Mouse (Mus musculus) embryonic facial prominence, embryonic 10.5 days (tissue): ENCODE results near the gene Rpl18a. TPM values are rescaled to one million over a fixed set of nuclear protein-coding genes. Genes with fewer than 3 reads are reported as not detected.

Source experiments
- DNase-seq: peaks from one replicate; pipeline ENCODE4 v3.0.0-alpha.2; 2017; ENCODE audit warnings: low spot score
- H3K27ac ChIP-seq: fragments of 300-500 bp; sonication (generic); replicated peaks from 2 replicates; pipeline ENCODE4 v1.5.1; 2016; ENCODE audit warnings: mild to moderate bottlenecking
- H3K27me3 ChIP-seq: fragments of 300-500 bp; sonication (generic); replicated peaks from 2 replicates; pipeline ENCODE4 v1.6.1; 2016; ENCODE audit warnings: low read depth, mild to moderate bottlenecking; ENCODE audit not compliant: poor library complexity, severe bottlenecking
- H3K36me3 ChIP-seq: fragments of 300-500 bp; sonication (generic); replicated peaks from 2 replicates; pipeline ENCODE4 v1.6.1; 2016; ENCODE audit warnings: mild to moderate bottlenecking, moderate library complexity
- H3K4me1 ChIP-seq: fragments of 300-500 bp; sonication (generic); 2 replicates; pipeline ENCODE4 v1.6.1; 2016
- H3K4me3 ChIP-seq: fragments of 300-500 bp; sonication (generic); 2 replicates; pipeline ENCODE4 v1.5.1; 2016; ENCODE audit warnings: mild to moderate bottlenecking, moderate library complexity
- H3K9me3 ChIP-seq: fragments of 300-500 bp; sonication (generic); 2 replicates; pipeline ENCODE4 v1.6.1; 2016; ENCODE audit warnings: mild to moderate bottlenecking
- WGBS: fragments of 180-500 bp; shearing (Covaris S2); methylation state at CpG from one replicate; pipeline ENCODE4 v1.1.7; 2016; 5-methylcytosine and 5-hydroxymethylcytosine counted together
- polyA plus RNA-seq: library from polyadenylated mRNA; unstranded; fragments of >200 nt; fragmentation: Nextera tagmentation; extraction: Ambion mirVana; gene quantifications from 2 replicates; pipeline ENCODE4 v1.2.1, GENCODE M21; 2016

Rpl18a gene
- polyA plus RNA-seq, 1 experiment from 2014 or later, result 3,888 TPM

- Histone ChIP-seq H3K9me3 (no peaks in the 10 kb centered on the region), H3K27ac (peak within 1 kb of the TSS; percentile 91), H3K36me3 (peaks cover 2% of the 10 kb centered on the region; the same call in 1 of the 2 replicates), H3K4me3 (peak within 1 kb of the TSS; percentile 72), H3K4me1 (peaks cover 35% of the 10 kb centered on the region), H3K27me3 (no peaks in the 10 kb centered on the region)
- peak; percentile 96 for DNase-seq
- 1% methylated on average over 46 of the region's 46 CpGs for WGBS
Measured at GRCm38 (mm10) chr8:70873364-70873985, 23.7 kb downstream of the Rpl18a start, which contains the start of gene Ccdc124. Gene Ccdc124 (minus strand): TSS chr8:70873935.

- 5% methylated on average over 31 of the region's 31 CpGs for WGBS
- H3K27ac ChIP-seq, result peak overlapping the region; percentile 91
- no peak for DNase-seq
- H3K36me3 ChIP-seq, result peaks cover 9% of the 10 kb centered on the region
- no peaks in the 10 kb centered on the region for H3K9me3 ChIP-seq
- H3K27me3 ChIP-seq, result no peaks in the 10 kb centered on the region
- H3K4me1 ChIP-seq, result peaks cover 42% of the 10 kb centered on the region
- peak overlapping the region; percentile 72 for H3K4me3 ChIP-seq
Measured at GRCm38 (mm10) chr8:70872643-70873363, 24.4 kb downstream of the Rpl18a start.

GRCm38 (mm10) chr8:70871195-70871807 is 25.9 kb downstream of the Rpl18a start:
- Histone ChIP-seq H3K9me3 (no peaks in the 10 kb centered on the region), H3K36me3 (peaks cover 16% of the 10 kb centered on the region), H3K4me1 (peaks cover 50% of the 10 kb centered on the region), H3K4me3 (peak overlapping the region; percentile 14), H3K27ac (no peak overlapping the region), H3K27me3 (no peaks in the 10 kb centered on the region)
- DNase-seq, result no peak
- 87% methylated on average over 5 of the region's 5 CpGs for WGBS

GRCm38 (mm10) chr8:70869601-70870041 is 27.6 kb downstream of the Rpl18a start:
- peaks cover 16% of the 10 kb centered on the region for H3K36me3 ChIP-seq
- H3K4me1 ChIP-seq, result peaks cover 66% of the 10 kb centered on the region
- DNase-seq, result peak; percentile 83
- H3K4me3 ChIP-seq, result peak overlapping the region; percentile 49
- H3K27me3 ChIP-seq, result no peaks in the 10 kb centered on the region; the same call in 1 of the 2 replicates
- peak overlapping the region; percentile 80 for H3K27ac ChIP-seq
- no peaks in the 10 kb centered on the region for H3K9me3 ChIP-seq
- WGBS, result 51% methylated on average over 16 of the region's 16 CpGs

DNA sequence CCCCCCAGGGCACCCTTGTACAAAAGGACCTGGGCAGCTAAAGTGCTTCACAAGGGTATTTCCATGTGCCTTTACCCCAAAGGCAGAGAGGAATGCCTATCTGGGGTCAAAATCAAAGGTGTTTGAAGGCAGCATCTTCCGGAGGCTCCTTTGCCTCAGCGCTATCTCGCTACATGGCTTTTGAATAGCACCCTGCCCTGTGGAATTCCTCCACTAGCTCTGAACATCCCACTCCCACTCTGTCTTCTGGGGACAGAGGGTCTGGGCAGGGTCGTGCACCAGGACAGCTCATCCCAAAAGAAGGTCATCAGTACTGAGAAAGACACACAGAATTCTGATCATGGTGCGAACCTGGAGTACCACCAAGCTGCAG is 28.0 kb downstream of the Rpl18a start:
- Histone ChIP-seq H3K36me3 (peaks cover 16% of the 10 kb centered on the region), H3K27me3 (peaks cover 4% of the 10 kb centered on the region; the same call in 1 of the 2 replicates), H3K9me3 (no peaks in the 10 kb centered on the region), H3K4me3 (peak overlapping the region; percentile 49), H3K4me1 (peaks cover 71% of the 10 kb centered on the region), H3K27ac (peak overlapping the region; percentile 80)
- no peak for DNase-seq
- 39% methylated on average over 5 of the region's 5 CpGs for WGBS

DNA sequence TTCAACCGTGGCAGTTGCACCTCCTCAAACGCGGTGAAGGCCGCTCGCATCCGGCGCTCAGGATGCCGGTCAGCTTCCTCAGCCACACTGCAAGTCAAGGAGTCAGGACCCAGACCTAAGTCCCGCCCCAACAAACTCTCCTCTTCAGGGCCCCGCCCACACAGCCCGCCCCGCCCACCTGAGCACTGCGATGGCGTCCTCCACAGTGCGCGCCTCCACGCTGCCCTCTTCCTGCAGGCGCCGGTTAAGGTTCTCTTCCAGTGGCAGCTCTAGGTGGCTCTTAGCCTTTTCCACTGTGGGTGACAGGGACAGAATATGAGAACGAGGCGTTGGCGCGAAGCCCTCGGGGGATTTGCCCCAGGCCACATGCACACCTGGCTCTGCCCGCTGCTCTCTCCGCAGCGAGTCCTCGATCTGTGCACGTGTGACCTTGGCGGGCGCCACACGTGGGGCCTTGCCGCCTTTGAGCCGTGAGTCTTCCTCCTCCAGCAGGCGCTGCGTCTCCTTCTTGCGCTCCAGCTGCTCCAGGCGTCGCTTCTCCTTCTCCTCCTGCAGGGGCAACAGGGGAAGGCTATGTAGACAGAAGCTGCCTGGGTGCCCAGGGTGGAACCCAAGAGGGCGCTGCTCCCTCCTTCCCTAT is 28.5 kb downstream of the Rpl18a start:
- H3K27ac ChIP-seq, result peak overlapping the region; percentile 80
- peaks cover 16% of the 10 kb centered on the region for H3K36me3 ChIP-seq
- no peaks in the 10 kb centered on the region for H3K9me3 ChIP-seq
- H3K27me3 ChIP-seq, result peaks cover 9% of the 10 kb centered on the region
- DNase-seq, result peak; percentile 84
- peaks cover 71% of the 10 kb centered on the region for H3K4me1 ChIP-seq
- peak overlapping the region; percentile 49 for H3K4me3 ChIP-seq
- 13% methylated on average over 40 of the region's 40 CpGs for WGBS

GRCm38 (mm10) chr8:70866566-70866965 is 30.6 kb downstream of the Rpl18a start:
- 83% methylated on average over 7 of the region's 7 CpGs for WGBS
- Histone ChIP-seq H3K4me1 (peaks cover 78% of the 10 kb centered on the region), H3K9me3 (no peaks in the 10 kb centered on the region), H3K4me3 (peak overlapping the region; percentile 66), H3K27ac (peak overlapping the region; percentile 96; the same call in 1 of the 2 replicates), H3K36me3 (peaks cover 16% of the 10 kb centered on the region), H3K27me3 (peaks cover 30% of the 10 kb centered on the region)
- DNase-seq, result no peak

GRCm38 (mm10) chr8:70866001-70866520 is 31.2 kb downstream of the Rpl18a start:
- Histone ChIP-seq H3K36me3 (peaks cover 16% of the 10 kb centered on the region), H3K9me3 (no peaks in the 10 kb centered on the region), H3K4me1 (peaks cover 79% of the 10 kb centered on the region), H3K27ac (peak overlapping the region; percentile 96), H3K4me3 (peak overlapping the region; percentile 66), H3K27me3 (peaks cover 35% of the 10 kb centered on the region)
- 9% methylated on average over 12 of the region's 12 CpGs for WGBS
- no peak for DNase-seq

- Histone ChIP-seq H3K36me3 (peaks cover 16% of the 10 kb centered on the region), H3K4me1 (peaks cover 77% of the 10 kb centered on the region), H3K27ac (peak overlapping the region; percentile 96), H3K27me3 (peaks cover 39% of the 10 kb centered on the region), H3K4me3 (peak overlapping the region; percentile 66), H3K9me3 (no peaks in the 10 kb centered on the region)
- WGBS, result under 1% methylated on average over 46 of the region's 46 CpGs
- peak; percentile 100 for DNase-seq
Measured at GRCm38 (mm10) chr8:70865350-70866000, 31.7 kb downstream of the Rpl18a start.

GRCm38 (mm10) chr8:70864712-70865221 is 32.4 kb downstream of the Rpl18a start:
- H3K9me3 ChIP-seq, result no peaks in the 10 kb centered on the region
- peaks cover 16% of the 10 kb centered on the region for H3K36me3 ChIP-seq
- peak; percentile 74 for DNase-seq
- peak overlapping the region; percentile 66 for H3K4me3 ChIP-seq
- H3K4me1 ChIP-seq, result peaks cover 76% of the 10 kb centered on the region
- WGBS, result under 1% methylated on average over 24 of the region's 24 CpGs
- peak overlapping the region; percentile 96 for H3K27ac ChIP-seq
- peaks cover 44% of the 10 kb centered on the region for H3K27me3 ChIP-seq

DNA sequence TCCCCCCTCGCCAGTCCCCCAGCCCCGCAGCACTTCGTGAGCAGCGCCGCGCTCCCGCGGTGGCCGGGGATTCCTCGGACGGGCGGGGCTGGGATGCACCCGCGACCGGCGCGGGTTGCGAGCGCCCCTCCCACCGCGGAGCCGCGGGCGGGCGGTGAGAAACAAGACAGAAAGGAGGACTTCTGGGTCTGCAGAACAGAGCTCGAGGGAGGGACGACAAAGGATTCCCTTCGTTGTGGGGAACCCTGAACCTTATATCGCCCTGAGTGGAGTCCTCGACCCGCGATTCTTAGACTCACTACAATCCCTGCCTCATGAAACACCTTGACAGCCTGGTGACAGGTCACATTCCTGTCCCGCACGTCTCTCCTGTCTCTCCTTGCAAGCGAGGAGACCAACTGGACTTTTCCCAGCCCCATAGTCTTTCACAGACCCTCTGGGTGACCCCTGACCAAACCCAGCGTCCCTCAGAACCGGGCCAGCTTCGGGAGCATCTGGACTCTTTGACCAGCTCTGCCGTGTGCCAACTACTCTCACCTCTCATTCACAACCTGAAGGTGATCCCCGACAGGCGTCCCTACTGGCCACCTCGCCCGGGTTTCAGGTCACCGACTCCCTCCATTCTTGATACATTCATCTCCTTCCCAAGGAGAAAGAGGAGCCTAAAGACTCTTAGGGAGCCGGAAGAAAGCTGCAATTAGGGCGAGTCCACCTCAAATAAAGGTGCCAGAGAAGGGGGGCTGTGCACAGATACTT is 33.1 kb downstream of the Rpl18a start:
- Histone ChIP-seq H3K4me1 (peaks cover 69% of the 10 kb centered on the region), H3K9me3 (no peaks in the 10 kb centered on the region), H3K4me3 (peak overlapping the region; percentile 66), H3K27me3 (peaks cover 48% of the 10 kb centered on the region), H3K27ac (peak overlapping the region; percentile 96), H3K36me3 (peaks cover 16% of the 10 kb centered on the region)
- peak; percentile 63 for DNase-seq
- 1% methylated on average over 46 of the region's 46 CpGs for WGBS
